Mouse (Mus musculus) small intestine, adult 2 months (tissue): ENCODE data around the gene Zfp664. TPM values are rescaled to one million over a fixed set of nuclear protein-coding genes. Genes with fewer than 3 reads are reported as not detected.

Source experiments
- H3K27ac ChIP-seq: fragments of 200-500 bp; 2 replicates; pipeline ENCODE4 v1.5.1; 2012; ENCODE audit warnings: low read depth, low read length, control low read depth, inconsistent platforms; ENCODE audit not compliant: insufficient read depth
- H3K27me3 ChIP-seq: fragments of 200-500 bp; 2 replicates; pipeline ENCODE4 v1.6.1; 2012; ENCODE audit warnings: mild to moderate bottlenecking, moderate library complexity, low read length, inconsistent platforms; ENCODE audit not compliant: control insufficient read depth, insufficient read depth
- H3K36me3 ChIP-seq: fragments of 200-500 bp; 2 replicates; pipeline ENCODE4 v1.6.1; 2012; ENCODE audit warnings: mild to moderate bottlenecking, low read length, control low read depth, inconsistent platforms; ENCODE audit not compliant: control insufficient read depth, insufficient read depth
- H3K4me1 ChIP-seq: fragments of 200-500 bp; 2 replicates; pipeline ENCODE4 v1.6.1; 2012; ENCODE audit warnings: low read length, inconsistent platforms, mixed read lengths; ENCODE audit not compliant: control insufficient read depth, insufficient read depth, insufficient read length
- H3K4me3 ChIP-seq: fragments of 200-500 bp; 2 replicates; pipeline ENCODE4 v1.5.1; 2012; ENCODE audit warnings: low read depth, mild to moderate bottlenecking, control low read depth, inconsistent platforms, low read length, moderate library complexity
- CTCF ChIP-seq: fragments of 200-500 bp; IDR thresholded peaks from 2 replicates; pipeline ENCODE4 v1.5.1; 2012; ENCODE audit warnings: low read depth, mild to moderate bottlenecking, control low read depth, inconsistent platforms, low read length, moderate library complexity, mixed read lengths; ENCODE audit not compliant: insufficient replicate concordance, insufficient read length; ENCODE audit errors: extremely low read depth
- POLR2A ChIP-seq: fragments of 200-500 bp; IDR thresholded peaks from 2 replicates; pipeline ENCODE4 v1.6.1; 2012; ENCODE audit warnings: low read depth, mild to moderate bottlenecking, control low read depth, inconsistent platforms, low read length, moderate library complexity
- WGBS: fragments of 180-500 bp; shearing (Covaris S2); methylation state at CpG from one replicate; pipeline ENCODE4 v1.1.7; 2018; 5-methylcytosine and 5-hydroxymethylcytosine counted together
- polyA plus RNA-seq: library from polyadenylated mRNA; depleted of rRNA; stranded (reverse); fragments of >200 nt; gene quantifications from 2 replicates; pipeline ENCODE4 v1.2.3, GENCODE M21; 2012; rRNA removed

The Zfp664 gene
- polyA plus RNA-seq, 1 experiment, result 11.3 TPM

GRCm38 (mm10) chr5:124943793-124944383, 81.4 kb downstream of the Zfp664 start:
- H3K27ac ChIP-seq, result 0 out of 2 replicates have a peak overlapping the region, but pooled peaks have one; percentile 8
- H3K36me3 ChIP-seq, result no peaks in the 10 kb centered on the region
- H3K4me3 ChIP-seq, result no peak overlapping the region
- no peaks in the 10 kb centered on the region; the same call in 1 of the 2 replicates for H3K4me1 ChIP-seq
- WGBS, result 47% methylated on average over 12 of the region's 12 CpGs
- no peaks in the 10 kb centered on the region for H3K27me3 ChIP-seq
- TF ChIP-seq POLR2A (no peak), CTCF (peak; percentile 65; the same call in 1 of the 2 replicates)

GRCm38 (mm10) chr5:124944384-124944783, 81.9 kb downstream of the Zfp664 start:
- no peak overlapping the region for H3K4me3 ChIP-seq
- WGBS, result 70% methylated on average over 10 of the region's 10 CpGs
- no peaks in the 10 kb centered on the region for H3K27me3 ChIP-seq
- H3K27ac ChIP-seq, result 0 out of 2 replicates have a peak overlapping the region, but pooled peaks have one; percentile 8
- no peaks in the 10 kb centered on the region for H3K36me3 ChIP-seq
- no peak for TF ChIP-seq CTCF
- no peak for TF ChIP-seq POLR2A
- no peaks in the 10 kb centered on the region; the same call in 1 of the 2 replicates for H3K4me1 ChIP-seq

GRCm38 (mm10) chr5:124945046-124945445, 82.6 kb downstream of the Zfp664 start:
- no peaks in the 10 kb centered on the region for H3K27me3 ChIP-seq
- TF ChIP-seq POLR2A (no peak), CTCF (no peak)
- no peaks in the 10 kb centered on the region; the same call in 1 of the 2 replicates for H3K4me1 ChIP-seq
- H3K36me3 ChIP-seq, result no peaks in the 10 kb centered on the region
- 69% methylated on average over 4 of the region's 4 CpGs for WGBS
- H3K27ac ChIP-seq, result no peak overlapping the region
- no peak overlapping the region for H3K4me3 ChIP-seq

DNA sequence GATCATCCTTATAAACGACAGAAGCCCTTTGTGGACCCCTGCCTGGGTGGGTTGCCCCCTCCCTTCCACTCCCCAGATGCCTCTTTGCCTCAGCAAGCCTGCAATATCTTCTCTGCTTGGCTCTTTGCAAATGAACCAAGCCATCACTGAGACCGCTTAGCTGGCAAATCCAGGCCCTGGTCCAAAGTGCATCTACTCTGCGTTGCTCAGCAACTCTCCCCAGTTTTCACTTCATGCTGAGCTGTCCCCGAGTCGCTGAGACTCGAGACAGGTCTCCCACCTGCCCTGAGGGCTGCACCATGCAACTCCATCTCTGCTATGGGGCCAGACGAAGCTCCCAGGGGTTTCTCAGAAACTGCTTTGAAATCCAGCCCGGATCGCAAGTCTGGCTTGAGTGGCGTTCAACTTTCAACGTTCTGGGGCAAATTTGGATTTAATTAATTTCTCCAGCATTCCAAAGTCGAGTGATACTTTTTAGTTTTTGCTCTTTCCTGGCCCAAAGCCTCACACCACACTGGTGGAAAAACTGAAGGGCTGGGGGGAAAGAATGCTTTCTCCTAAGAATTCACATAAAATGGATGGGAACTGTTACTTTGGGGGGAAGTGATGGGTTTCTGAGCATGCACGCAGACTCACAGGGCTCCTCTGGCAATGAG, 88.3 kb downstream of the Zfp664 start:
- no peak for TF ChIP-seq POLR2A
- TF ChIP-seq CTCF, result no peak
- H3K4me3 ChIP-seq, result no peak overlapping the region
- no peaks in the 10 kb centered on the region for H3K27me3 ChIP-seq
- H3K27ac ChIP-seq, result no peak overlapping the region
- WGBS, result 59% methylated on average over 13 of the region's 13 CpGs
- H3K36me3 ChIP-seq, result no peaks in the 10 kb centered on the region
- no peaks in the 10 kb centered on the region for H3K4me1 ChIP-seq

GRCm38 (mm10) chr5:124951333-124951732, 88.8 kb downstream of the Zfp664 start:
- 81% methylated on average over 17 of the region's 17 CpGs for WGBS
- no peaks in the 10 kb centered on the region for H3K27me3 ChIP-seq
- no peaks in the 10 kb centered on the region for H3K36me3 ChIP-seq
- TF ChIP-seq CTCF (no peak), POLR2A (no peak)
- H3K4me3 ChIP-seq, result no peak overlapping the region
- H3K4me1 ChIP-seq, result no peaks in the 10 kb centered on the region
- H3K27ac ChIP-seq, result no peak overlapping the region

Other genes starting within 250 kb of the Zfp664 start
- gene Atp6v0a2, start 234.1 kb upstream of the Zfp664 start, polyA plus RNA-seq, result 56.9 and 170 TPM in 2 replicates
- 0.10 TPM in 2 replicates for gene Dnah10, start 137.6 kb upstream of the Zfp664 start, polyA plus RNA-seq
- 5.9 and 10.5 TPM in 2 replicates for gene Ccdc92, start 267 bp upstream of the Zfp664 start, polyA plus RNA-seq
- gene Rflna, start 140.5 kb downstream of the Zfp664 start, polyA plus RNA-seq, result 4.0 and 4.5 TPM in 2 replicates